Mouse (Mus musculus): ENCODE results near the gene Ccdc13.

Ccdc13 gene

GRCm38 (mm10) chr9:121760271-121761090 lies 78.8 kb downstream of the Ccdc13 start:
- peak; percentile 94 for DNase-seq (ENCODE audit: inconsistent ontology term)

- peak; percentile 84 for DNase-seq (ENCODE audit: inconsistent ontology term)
These were observed 79.9 kb downstream of the Ccdc13 start, which contains the start of gene Zfp651 for GRCm38 (mm10) chr9:121759091-121760081. Zfp651 (plus strand) TSS chr9:121759330.

- no peak for DNase-seq (ENCODE audit: inconsistent ontology term)
These were observed 81.1 kb downstream of the Ccdc13 start for GRCm38 (mm10) chr9:121757835-121758814.

DNA sequence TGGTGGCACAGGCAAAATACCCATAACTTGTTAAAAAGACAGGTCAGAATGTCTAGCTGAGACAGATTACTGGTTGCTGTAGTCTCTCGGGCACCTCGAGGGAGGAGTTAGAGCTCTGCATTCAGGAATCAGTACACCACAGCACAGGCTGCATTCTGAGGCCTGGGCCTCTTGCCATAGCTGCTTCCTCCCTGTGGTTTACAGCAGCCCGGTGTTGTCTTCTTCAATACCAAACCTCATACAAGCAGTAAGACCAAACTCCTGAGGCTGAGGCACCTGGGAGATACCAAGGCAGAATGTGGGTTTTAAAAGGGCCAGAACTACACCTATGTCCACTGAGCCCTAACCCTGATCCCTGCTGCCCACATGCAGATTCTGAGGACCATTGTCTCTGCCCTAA lies 81.8 kb downstream of the Ccdc13 start:
- peak; percentile 52 for DNase-seq (ENCODE audit: inconsistent ontology term)

DNA sequence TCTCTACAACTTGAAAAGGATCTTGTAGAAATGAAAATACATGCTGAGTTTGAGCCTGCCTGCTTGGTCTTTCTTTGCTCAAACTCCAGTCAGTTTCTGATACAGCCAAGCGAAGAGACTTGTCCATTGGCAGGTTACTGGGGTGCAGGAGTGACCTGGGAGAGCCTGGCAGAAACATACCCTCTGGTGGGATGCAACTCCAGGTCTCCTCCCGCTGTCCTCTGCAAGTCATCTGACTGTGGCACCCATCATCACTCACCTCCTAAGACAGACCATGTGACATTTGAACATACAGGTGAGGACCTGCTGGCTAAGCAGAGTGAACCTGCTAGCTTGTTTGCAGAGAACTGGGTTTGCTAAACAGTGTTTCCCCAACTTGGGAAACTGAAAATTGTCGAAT lies 82.5 kb downstream of the Ccdc13 start:
- DNase-seq (ENCODE audit: inconsistent ontology term), result no peak

- no peak for DNase-seq (ENCODE audit: inconsistent ontology term)
These were observed 84.6 kb downstream of the Ccdc13 start for GRCm38 (mm10) chr9:121754624-121755023.

- DNase-seq (ENCODE audit: inconsistent ontology term), result no peak
These were observed 86.5 kb downstream of the Ccdc13 start for GRCm38 (mm10) chr9:121752774-121753173.
